Mouse (Mus musculus) retina, postnatal 1 day (tissue): Measurements from ENCODE around the gene Slc25a30.
A peak's percentile ranks its signal among the peaks of the same experiment; 100 is the strongest.
"Not testable (repeated sequence)": the region's sequence is repeated elsewhere in the genome, so short reads cannot be mapped to it uniquely, and the experiment has no call there.

Experiments
- DNase-seq: peaks from one replicate; pipeline ENCODE4 v3.0.0-alpha.2; 2012

Slc25a30 gene

GRCm38 (mm10) chr14:75791372-75791771 is 4.5 kb upstream of the Slc25a30 start:
- no peak for DNase-seq

GRCm38 (mm10) chr14:75790411-75790996 is 3.7 kb upstream of the Slc25a30 start:
- no peak for DNase-seq

- DNase-seq, result no peak
These were observed 2.5 kb upstream of the Slc25a30 start for GRCm38 (mm10) chr14:75789291-75789690.

- no peak for DNase-seq
These were observed 948 bp upstream of the Slc25a30 start for GRCm38 (mm10) chr14:75787794-75788175.

- DNase-seq, result no peak
These were observed 391 bp downstream of the Slc25a30 start for GRCm38 (mm10) chr14:75786424-75786867.

- DNase-seq, result no peak
These were observed 6.9 kb downstream of the Slc25a30 start for GRCm38 (mm10) chr14:75779913-75780312.

GRCm38 (mm10) chr14:75776637-75777036 is 10.2 kb downstream of the Slc25a30 start:
- no peak for DNase-seq

GRCm38 (mm10) chr14:75773431-75773830 is 13.4 kb downstream of the Slc25a30 start:
- no peak for DNase-seq

- DNase-seq, result not testable (repeated sequence)
These were observed 14.4 kb downstream of the Slc25a30 start for GRCm38 (mm10) chr14:75772407-75772806.

- no peak for DNase-seq
These were observed 15.7 kb downstream of the Slc25a30 start for GRCm38 (mm10) chr14:75771101-75771501.

GRCm38 (mm10) chr14:75769334-75769733 is 17.5 kb downstream of the Slc25a30 start:
- no peak for DNase-seq

- DNase-seq, result no peak
These were observed 18.6 kb downstream of the Slc25a30 start for GRCm38 (mm10) chr14:75768275-75768608.

- DNase-seq, result peak; percentile 92
These were observed 19.2 kb downstream of the Slc25a30 start for GRCm38 (mm10) chr14:75767492-75768274.

- DNase-seq, result peak; percentile 64
These were observed 25.6 kb downstream of the Slc25a30 start for GRCm38 (mm10) chr14:75761028-75761805.

GRCm38 (mm10) chr14:75758401-75758800 is 28.4 kb downstream of the Slc25a30 start:
- DNase-seq, result no peak

GRCm38 (mm10) chr14:75757821-75758220 is 29.0 kb downstream of the Slc25a30 start:
- no peak for DNase-seq

GRCm38 (mm10) chr14:75756971-75757370 is 29.9 kb downstream of the Slc25a30 start:
- no peak for DNase-seq

GRCm38 (mm10) chr14:75753991-75754817 is 32.6 kb downstream of the Slc25a30 start, which contains the start of gene Cog3:
Gene Cog3 (minus strand): TSS chr14:75754517.
- DNase-seq, result peak; percentile 96

- DNase-seq, result no peak
These were observed 33.6 kb downstream of the Slc25a30 start for GRCm38 (mm10) chr14:75753206-75753605.

GRCm38 (mm10) chr14:75751040-75751439 is 35.8 kb downstream of the Slc25a30 start:
- DNase-seq, result no peak

GRCm38 (mm10) chr14:75749123-75749522 is 37.7 kb downstream of the Slc25a30 start:
- DNase-seq, result no peak

- DNase-seq, result no peak
These were observed 38.9 kb downstream of the Slc25a30 start for GRCm38 (mm10) chr14:75747960-75748359.

- DNase-seq, result no peak
These were observed 44.9 kb downstream of the Slc25a30 start for GRCm38 (mm10) chr14:75741904-75742303.
